Mouse (Mus musculus) C2C12 (cell line): ENCODE results near the gene Rabgef1. TPM values are rescaled to one million over a fixed set of nuclear protein-coding genes. Genes with fewer than 3 reads are reported as not detected.
A peak's percentile ranks its signal among the peaks of the same experiment; 100 is the strongest.

Experiments
- H3K27me3 ChIP-seq: one replicate; pipeline ENCODE4 v1.6.1; 2011; ENCODE audit not compliant: control insufficient read depth, insufficient read depth, insufficient read length
- H3K36me3 ChIP-seq: one replicate; pipeline ENCODE4 v1.6.1; 2011; ENCODE audit not compliant: control insufficient read depth, insufficient read depth
- H3K4me3 ChIP-seq: one replicate; pipeline ENCODE4 v1.5.1; 2011; ENCODE audit warnings: mild to moderate bottlenecking, control low read depth; ENCODE audit not compliant: poor library complexity, insufficient read depth, severe bottlenecking
- H3K79me2 ChIP-seq: one replicate; pipeline ENCODE4 v1.6.1; 2011; ENCODE audit not compliant: control insufficient read depth, insufficient read depth
- H3K79me3 ChIP-seq: one replicate; pipeline ENCODE4 v1.6.1; 2011; ENCODE audit warnings: low read depth, control low read depth
- H3ac ChIP-seq: one replicate; pipeline ENCODE3; 2011; ENCODE audit warnings: low read depth; ENCODE audit not compliant: control insufficient read depth, insufficient read length
- CEBPB ChIP-seq: IDR thresholded peaks from one replicate; pipeline ENCODE4 v1.6.1; 2011; ENCODE audit warnings: low read depth, mild to moderate bottlenecking, control low read depth, moderate library complexity
- CTCF ChIP-seq: IDR thresholded peaks from one replicate; pipeline ENCODE4 v1.5.1; 2011; ENCODE audit not compliant: control insufficient read depth, insufficient read depth, insufficient read length
- FOSL1 ChIP-seq: IDR thresholded peaks from one replicate; pipeline ENCODE4 v1.8.0; 2011; ENCODE audit warnings: mild to moderate bottlenecking, low read length; ENCODE audit not compliant: poor library complexity, insufficient read depth, severe bottlenecking
- MAX ChIP-seq: IDR thresholded peaks from one replicate; pipeline ENCODE4 v1.6.1; 2011; ENCODE audit warnings: mild to moderate bottlenecking, control low read depth
- MYOD1 ChIP-seq: IDR thresholded peaks from one replicate; pipeline ENCODE4 v1.6.1; 2011; ENCODE audit warnings: low read depth; ENCODE audit not compliant: control insufficient read depth, insufficient read length
- MYOG ChIP-seq: IDR thresholded peaks from one replicate; pipeline ENCODE4 v1.6.1; 2011; ENCODE audit not compliant: control insufficient read depth, insufficient read length; ENCODE audit errors: extremely low read depth
- USF1 ChIP-seq: IDR thresholded peaks from one replicate; pipeline ENCODE4 v1.6.1; 2011; ENCODE audit warnings: low read depth, mild to moderate bottlenecking, control low read depth, moderate library complexity
- polyA plus RNA-seq: library from polyadenylated mRNA; unstranded; fragments of >200 nt; fragmentation: generic; extraction: Trizol; gene quantifications from one replicate; pipeline ENCODE4 v1.2.1, GENCODE M21; 2012; ENCODE audit warnings: missing spikeins

Rabgef1 gene
- polyA plus RNA-seq, 1 experiment = 14.3 TPM

- TF ChIP-seq MYOD1 (no peak), CEBPB (no peak), USF1 (no peak), MYOG (no peak), CTCF (no peak), FOSL1 (no peak), MAX (no peak)
- Histone ChIP-seq H3K79me3 (peaks cover 36% of the 10 kb centered on the region), H3K36me3 (peaks cover 19% of the 10 kb centered on the region), H3K79me2 (peaks cover 43% of the 10 kb centered on the region), H3K27me3 (no peaks in the 10 kb centered on the region), H3K4me3 (no peak overlapping the region), H3ac (no peak overlapping the region)
Observed at GRCm38 (mm10) chr5:130221316-130221715, 49.7 kb downstream of the Rabgef1 start.

DNA sequence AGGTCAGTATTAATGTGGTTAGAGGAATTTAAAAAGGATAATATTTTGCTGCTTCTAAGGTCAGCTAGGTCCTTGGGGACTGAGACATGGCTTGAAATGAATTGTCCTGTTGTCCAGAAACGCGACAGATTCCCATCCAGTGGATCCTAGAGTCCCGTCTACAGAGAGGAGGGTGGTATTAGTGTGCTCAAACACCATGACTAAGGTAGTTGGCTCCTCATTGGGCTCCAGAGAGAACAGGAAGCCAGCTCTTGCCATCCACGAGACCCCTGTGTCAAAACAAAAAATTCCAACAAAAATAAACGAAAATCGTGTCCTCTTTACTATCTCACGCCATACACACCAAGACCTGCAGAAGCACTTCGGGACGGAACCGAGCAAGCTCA, 50.2 kb downstream of the Rabgef1 start:
- Histone ChIP-seq H3K27me3 (no peaks in the 10 kb centered on the region), H3K79me2 (peaks cover 47% of the 10 kb centered on the region), H3K79me3 (peaks cover 40% of the 10 kb centered on the region), H3K4me3 (peak overlapping the region; percentile 96), H3K36me3 (peaks cover 19% of the 10 kb centered on the region), H3ac (peak overlapping the region; percentile 94)
- TF ChIP-seq FOSL1 (no peak), CTCF (no peak), MAX (no peak), CEBPB (no peak), USF1 (no peak), MYOD1 (no peak), MYOG (no peak)

GRCm38 (mm10) chr5:130222146-130223004, 50.8 kb downstream of the Rabgef1 start:
- H3ac ChIP-seq = peak overlapping the region; percentile 94
- H3K27me3 ChIP-seq = no peaks in the 10 kb centered on the region
- H3K79me2 ChIP-seq = peaks cover 53% of the 10 kb centered on the region
- no peak for TF ChIP-seq CEBPB
- peak; percentile 46 for TF ChIP-seq MAX
- peak; percentile 50 for TF ChIP-seq USF1
- peaks cover 19% of the 10 kb centered on the region for H3K36me3 ChIP-seq
- peaks cover 45% of the 10 kb centered on the region for H3K79me3 ChIP-seq
- H3K4me3 ChIP-seq = peak overlapping the region; percentile 96

DNA sequence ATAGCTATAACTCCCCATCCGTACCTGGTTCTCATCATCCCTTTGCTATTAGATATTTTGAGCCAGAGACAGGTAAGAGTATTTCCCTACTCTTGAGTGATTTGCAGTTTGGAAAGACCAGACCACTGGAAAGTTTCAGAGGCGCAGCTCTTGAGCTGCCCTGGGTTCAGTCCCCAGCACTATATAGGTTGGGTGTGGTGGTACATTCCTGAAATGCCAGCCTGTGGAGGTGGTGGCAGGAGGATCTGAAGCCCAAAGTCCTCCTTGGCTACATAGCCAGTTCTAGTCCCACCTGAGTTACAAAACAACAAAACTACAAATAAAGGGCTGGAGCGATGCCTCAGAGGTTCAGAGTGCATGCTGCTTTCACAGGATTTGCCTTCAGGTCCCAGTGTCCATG, 55.2 kb downstream of the Rabgef1 start:
- Histone ChIP-seq H3K79me3 (peaks cover 66% of the 10 kb centered on the region), H3ac (no peak overlapping the region), H3K79me2 (peaks cover 97% of the 10 kb centered on the region), H3K36me3 (peaks cover 39% of the 10 kb centered on the region), H3K4me3 (no peak overlapping the region), H3K27me3 (no peaks in the 10 kb centered on the region)
- no peak for TF ChIP-seq FOSL1
- TF ChIP-seq CTCF = no peak
- no peak for TF ChIP-seq USF1
- no peak for TF ChIP-seq MAX
- no peak for TF ChIP-seq MYOG
- TF ChIP-seq CEBPB = no peak
- TF ChIP-seq MYOD1 = no peak

GRCm38 (mm10) chr5:130228120-130228519, 56.5 kb downstream of the Rabgef1 start:
- peaks cover 52% of the 10 kb centered on the region for H3K36me3 ChIP-seq
- no peak overlapping the region for H3ac ChIP-seq
- peaks cover 93% of the 10 kb centered on the region for H3K79me2 ChIP-seq
- H3K27me3 ChIP-seq = no peaks in the 10 kb centered on the region
- TF ChIP-seq CTCF (no peak), USF1 (no peak), MYOD1 (no peak), MYOG (no peak), CEBPB (no peak), MAX (no peak), FOSL1 (no peak)
- H3K4me3 ChIP-seq = no peak overlapping the region
- H3K79me3 ChIP-seq = peaks cover 60% of the 10 kb centered on the region

DNA sequence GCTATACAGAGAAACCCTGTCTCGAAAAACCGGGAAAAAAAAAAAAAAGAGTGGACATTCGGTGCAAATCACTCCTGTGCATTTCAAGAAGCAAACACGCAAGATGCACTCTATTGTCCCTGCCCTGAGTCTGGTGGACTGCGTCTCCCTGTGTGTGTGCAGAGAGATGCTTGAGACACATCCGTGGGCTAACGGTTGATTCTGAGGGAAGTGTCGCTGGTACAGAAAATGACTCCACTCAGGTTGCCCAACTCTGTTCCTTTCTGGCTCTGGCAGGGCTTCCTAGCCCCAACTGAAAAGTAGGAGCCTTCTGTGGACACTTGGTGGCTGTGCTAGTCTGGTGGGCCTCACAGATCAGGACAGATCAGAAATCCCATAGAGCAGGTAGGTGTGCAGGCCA, 64.7 kb downstream of the Rabgef1 start:
- peaks cover 11% of the 10 kb centered on the region for H3K79me2 ChIP-seq
- H3ac ChIP-seq = no peak overlapping the region
- H3K79me3 ChIP-seq = peaks cover 5% of the 10 kb centered on the region
- no peak overlapping the region for H3K4me3 ChIP-seq
- no peaks in the 10 kb centered on the region for H3K27me3 ChIP-seq
- peaks cover 80% of the 10 kb centered on the region for H3K36me3 ChIP-seq
- TF ChIP-seq CEBPB = no peak
- no peak for TF ChIP-seq MYOD1
- no peak for TF ChIP-seq MAX
- TF ChIP-seq MYOG = no peak
- TF ChIP-seq CTCF = no peak
- TF ChIP-seq FOSL1 = no peak
